Mouse (Mus musculus) C2C12 (cell line): Measurements from ENCODE around the gene Nms.

Experiments
- CEBPB ChIP-seq: IDR thresholded peaks from one replicate; pipeline ENCODE4 v1.6.1; 2011; ENCODE audit warnings: low read depth, mild to moderate bottlenecking, control low read depth, moderate library complexity
- CTCF ChIP-seq: IDR thresholded peaks from one replicate; pipeline ENCODE4 v1.5.1; 2011; ENCODE audit not compliant: control insufficient read depth, insufficient read depth, insufficient read length
- FOSL1 ChIP-seq: IDR thresholded peaks from one replicate; pipeline ENCODE4 v1.8.0; 2011; ENCODE audit warnings: mild to moderate bottlenecking, low read length; ENCODE audit not compliant: poor library complexity, insufficient read depth, severe bottlenecking
- MAX ChIP-seq: IDR thresholded peaks from one replicate; pipeline ENCODE4 v1.6.1; 2011; ENCODE audit warnings: mild to moderate bottlenecking, control low read depth
- MYOD1 ChIP-seq: IDR thresholded peaks from one replicate; pipeline ENCODE4 v1.6.1; 2011; ENCODE audit warnings: low read depth; ENCODE audit not compliant: control insufficient read depth, insufficient read length
- MYOG ChIP-seq: IDR thresholded peaks from one replicate; pipeline ENCODE4 v1.6.1; 2011; ENCODE audit not compliant: control insufficient read depth, insufficient read length; ENCODE audit errors: extremely low read depth
- USF1 ChIP-seq: IDR thresholded peaks from one replicate; pipeline ENCODE4 v1.6.1; 2011; ENCODE audit warnings: low read depth, mild to moderate bottlenecking, control low read depth, moderate library complexity

- TF ChIP-seq MAX: no peak
- TF ChIP-seq FOSL1: no peak
- TF ChIP-seq CTCF: no peak
- TF ChIP-seq USF1: no peak
- TF ChIP-seq MYOD1: no peak
- TF ChIP-seq CEBPB: no peak
- no peak for TF ChIP-seq MYOG
These were observed 30.2 kb downstream of the Nms start for GRCm38 (mm10) chr1:38969116-38969515.
